Mouse (Mus musculus) megakaryocyte-erythroid progenitor cell, adult 5-6 weeks (primary cell): ENCODE results near the gene Taf1b. TPM values are rescaled to one million over a fixed set of nuclear protein-coding genes. Genes with fewer than 3 reads are reported as not detected.

ENCODE experiments used
- ATAC-seq: replicated peaks from 2 replicates; pipeline ENCODE4 v1.8.0; 2016; ENCODE audit warnings: mild to moderate bottlenecking, inconsistent platforms; ENCODE audit not compliant: severe bottlenecking, poor library complexity, low FRiP score, low TSS enrichment
- total RNA-seq, 2 experiments: library from RNA; stranded (forward) in 1 of 2; stranded (reverse) in 1 of 2; fragments of 200-1000, 215-1000 nt in 1 of 2; fragments of >200 nt in 1 of 2; fragmentation: Nextera tagmentation in 1 of 2; gene quantifications; 2 replicates each; pipeline ENCODE4 v1.2.3; 2014 to 2017

Taf1b gene
- total RNA-seq, 2 experiments from 2014 or later: 19.2 to 40.6 TPM

- no peak for ATAC-seq
Measured at GRCm38 (mm10) chr12:24547686-24548085, 49.5 kb downstream of the Taf1b start.

- ATAC-seq: no peak
Measured at GRCm38 (mm10) chr12:24548885-24549284, 50.7 kb downstream of the Taf1b start.

- ATAC-seq: no peak
Measured at GRCm38 (mm10) chr12:24552531-24552930, 54.4 kb downstream of the Taf1b start.

DNA sequence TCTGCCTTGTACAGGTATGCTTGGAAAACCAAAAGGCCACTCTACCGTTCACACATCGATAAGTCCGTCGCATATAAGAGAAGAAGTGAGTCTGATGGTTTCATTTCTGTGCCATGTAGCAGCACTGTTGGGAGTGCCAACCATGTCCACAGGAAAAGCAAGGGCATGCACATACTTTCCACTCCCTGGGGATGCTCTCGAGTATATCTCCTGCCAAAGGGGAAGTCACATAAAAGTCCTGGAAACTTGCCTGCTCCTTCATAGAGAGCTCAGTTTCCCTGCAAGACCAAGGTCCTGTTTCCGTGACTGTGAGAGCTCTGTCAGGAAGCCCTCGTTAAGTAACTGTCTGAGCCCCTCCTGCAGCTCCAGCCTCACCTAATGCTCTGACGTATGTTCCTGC, 57.8 kb downstream of the Taf1b start:
- no peak for ATAC-seq

GRCm38 (mm10) chr12:24563395-24563960, 65.3 kb downstream of the Taf1b start:
- no peak for ATAC-seq

DNA sequence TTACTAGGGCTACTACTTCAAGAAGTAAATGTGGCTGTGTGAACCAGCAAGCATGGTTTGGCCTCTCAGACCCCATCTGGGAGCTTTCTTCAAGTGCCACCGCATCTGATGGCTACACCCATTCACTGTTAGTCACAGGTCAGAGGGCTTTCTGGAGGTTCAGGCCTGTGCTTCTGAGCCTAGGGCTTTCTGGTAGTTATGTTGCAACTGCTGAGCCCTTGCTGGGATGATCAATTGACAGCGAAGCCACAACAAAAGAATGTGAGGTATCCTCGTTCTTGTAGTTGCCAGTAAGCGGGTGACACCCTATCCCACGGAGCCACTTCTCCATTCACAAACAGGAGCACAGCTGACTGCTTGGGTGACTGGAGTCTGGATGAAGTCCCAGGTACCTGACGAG, 67.2 kb downstream of the Taf1b start:
- no peak for ATAC-seq

DNA sequence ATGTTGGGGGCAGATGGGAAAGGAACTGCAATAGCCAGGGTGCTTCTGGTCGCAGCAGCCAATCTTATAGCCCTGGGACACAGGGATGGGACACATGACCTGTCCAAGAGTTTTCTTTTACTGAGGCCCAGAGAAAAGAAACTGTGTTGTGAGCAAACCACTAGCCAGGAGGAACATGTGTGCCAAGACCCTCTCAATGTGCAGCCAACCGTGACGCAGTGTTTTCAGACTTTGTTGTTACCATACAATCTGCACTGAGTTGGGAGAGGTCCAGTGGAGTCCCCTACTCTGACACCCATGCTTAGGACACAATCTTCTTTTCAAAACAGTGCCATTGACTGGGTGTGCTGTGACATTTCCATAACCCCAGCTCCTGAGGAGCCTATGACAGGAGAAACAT, 69.4 kb downstream of the Taf1b start:
- no peak for ATAC-seq

- peak; percentile 100 for ATAC-seq
Measured at GRCm38 (mm10) chr12:24571523-24572392, 73.6 kb downstream of the Taf1b start, which contains the start of gene Grhl1. TSS of gene Grhl1 (plus strand) at chr12:24572283.

DNA sequence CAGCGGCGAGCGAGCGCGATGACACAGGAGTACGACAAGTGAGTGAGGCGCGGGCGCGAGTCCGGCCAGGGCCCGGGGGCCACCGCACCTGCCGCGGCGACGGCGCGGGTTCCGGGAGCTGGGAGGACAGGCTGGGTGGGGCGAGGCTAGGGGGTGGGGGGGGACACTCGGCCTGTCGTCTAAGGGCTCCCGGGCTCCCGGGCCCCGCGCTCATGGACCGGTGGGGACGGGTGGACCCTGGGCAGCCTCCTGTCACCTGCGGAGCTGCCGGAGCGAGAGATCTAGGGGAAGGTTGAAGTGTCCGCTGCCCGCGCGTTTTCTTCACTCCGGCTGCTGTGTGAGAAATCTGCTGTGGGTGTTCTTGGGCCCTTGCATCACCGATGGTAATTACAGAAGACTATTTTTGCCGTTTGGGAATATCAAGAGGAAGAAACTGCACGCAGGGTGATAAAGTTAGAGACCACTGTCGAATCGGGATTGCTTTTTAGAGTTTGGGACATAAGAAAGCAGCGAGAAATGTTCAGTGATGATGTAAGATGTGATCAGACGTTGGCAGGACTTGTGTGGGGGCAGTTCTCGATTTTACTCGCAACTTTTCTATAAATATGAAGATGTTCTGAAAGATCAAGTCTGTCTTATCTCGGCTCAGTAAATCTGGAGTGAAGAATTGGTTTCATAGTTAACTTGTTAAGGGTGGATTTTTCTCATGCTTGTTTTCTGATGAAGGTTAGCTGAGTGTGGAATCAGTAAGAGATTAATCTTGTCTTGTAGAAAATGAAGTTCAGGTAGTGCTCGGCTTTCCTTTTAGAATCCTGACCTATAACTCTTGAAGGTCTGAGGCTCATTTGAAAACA, 74.5 kb downstream of the Taf1b start:
- no peak for ATAC-seq

DNA sequence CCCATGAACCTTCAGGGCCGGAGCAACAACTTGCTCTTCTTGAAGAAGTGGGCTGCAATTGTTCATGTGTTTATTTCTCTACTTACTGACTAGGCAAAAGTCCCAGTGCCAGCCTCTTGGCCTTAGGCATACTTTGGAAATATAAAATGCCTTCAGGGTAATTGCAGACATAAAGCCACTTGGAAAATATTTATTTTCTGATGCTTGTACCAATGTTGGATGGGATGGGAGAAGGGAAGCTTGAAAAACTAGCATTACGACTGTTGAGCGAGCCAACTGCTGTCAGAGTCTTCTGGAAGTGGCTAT, 75.1 kb downstream of the Taf1b start:
- ATAC-seq: no peak

- no peak for ATAC-seq
Measured at GRCm38 (mm10) chr12:24574870-24575269, 76.7 kb downstream of the Taf1b start.

DNA sequence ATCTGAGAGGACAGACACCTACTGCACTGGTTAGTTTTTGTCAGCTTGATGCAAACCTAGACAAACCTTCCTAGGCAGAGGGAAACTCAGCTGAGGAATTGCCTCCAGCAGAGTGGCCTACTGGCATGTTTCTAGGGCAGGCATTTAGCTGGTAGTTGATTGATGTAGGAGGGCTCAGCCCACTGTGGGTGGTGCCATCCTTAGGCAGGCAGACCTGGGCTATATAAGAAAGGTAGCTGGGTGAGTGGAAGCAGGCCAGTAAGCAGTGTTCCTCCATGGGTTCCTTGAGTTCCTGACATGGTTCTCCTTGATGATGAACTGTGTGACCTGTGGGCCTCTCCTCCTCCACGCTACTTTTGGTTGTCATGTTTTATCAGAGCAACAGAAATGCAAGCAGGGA, 82.3 kb downstream of the Taf1b start:
- ATAC-seq: no peak

- ATAC-seq: no peak
Measured at GRCm38 (mm10) chr12:24580996-24581683, 83.0 kb downstream of the Taf1b start.

GRCm38 (mm10) chr12:24583653-24584052, 85.5 kb downstream of the Taf1b start:
- ATAC-seq: 0 out of 2 replicates have a peak, but pooled peaks have one; percentile 14

DNA sequence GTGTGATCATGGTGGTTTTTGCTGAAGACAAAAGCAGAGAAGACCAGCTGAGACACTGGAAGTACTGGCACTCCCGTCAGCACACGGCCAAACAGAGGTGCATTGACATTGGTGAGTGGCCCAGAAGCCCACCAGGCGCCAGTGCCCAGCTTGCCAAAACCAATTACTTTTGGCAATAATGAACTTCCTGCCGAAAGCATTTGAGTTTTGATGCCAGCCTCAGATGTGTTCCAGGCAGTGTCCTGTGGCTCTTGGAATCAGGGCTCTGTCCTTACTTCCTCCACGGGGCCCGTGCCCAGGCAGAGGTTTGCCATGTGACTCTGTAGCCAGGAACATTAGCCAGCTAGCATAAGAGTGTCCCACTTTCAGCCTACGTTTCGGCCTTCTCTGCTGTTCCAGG, 86.7 kb downstream of the Taf1b start:
- no peak for ATAC-seq

GRCm38 (mm10) chr12:24586193-24586592, 88.0 kb downstream of the Taf1b start:
- no peak for ATAC-seq

DNA sequence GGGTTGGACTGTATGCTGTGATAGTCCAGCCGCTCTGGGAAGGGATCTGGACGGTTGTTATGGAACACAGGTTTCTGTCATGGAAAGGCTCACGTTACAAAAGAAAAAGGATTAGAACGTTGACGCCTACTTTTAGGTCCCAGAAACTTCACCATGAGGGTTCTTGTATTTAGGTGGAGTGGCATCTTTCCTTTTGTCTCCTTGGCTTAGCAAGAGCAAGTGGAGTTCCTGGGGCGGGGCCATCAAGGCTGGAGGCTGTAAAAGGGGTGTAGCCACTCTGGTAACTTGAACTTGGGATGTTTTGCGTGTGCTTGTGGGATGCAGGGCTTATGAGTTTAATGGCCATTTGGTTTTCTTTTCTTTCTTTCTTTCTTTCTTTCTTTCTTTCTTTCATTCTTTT, 92.2 kb downstream of the Taf1b start:
- ATAC-seq: no peak

- no peak for ATAC-seq
Measured at GRCm38 (mm10) chr12:24592055-24592454, 93.9 kb downstream of the Taf1b start.

- peak; percentile 72 for ATAC-seq
Measured at GRCm38 (mm10) chr12:24592956-24593672, 95.0 kb downstream of the Taf1b start.
